Mouse (Mus musculus): ENCODE measurements around the gene Atg4a-ps.

DNA sequence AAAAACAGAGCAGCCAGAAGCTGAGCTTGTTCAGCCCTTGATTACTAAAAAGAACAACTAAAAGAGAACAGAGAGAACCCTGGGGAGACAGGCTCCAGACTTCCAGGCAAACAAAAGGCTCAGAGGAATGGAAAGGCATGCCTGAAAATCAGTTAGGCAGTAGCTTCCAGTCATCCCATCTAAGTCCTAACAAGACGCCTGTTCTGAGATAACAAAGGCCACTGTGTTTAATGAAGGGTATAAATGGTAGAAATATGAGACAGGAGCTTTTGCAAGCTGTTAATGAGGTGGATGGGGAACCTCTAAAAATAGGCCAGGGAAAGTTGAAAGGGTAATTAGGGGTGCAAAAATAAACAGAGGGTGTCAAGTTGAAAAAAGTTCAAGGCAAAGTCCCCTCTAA, 4.5 kb upstream of the Atg4a-ps start:
- TF ChIP-seq POLR2AphosphoS5 (IDR thresholded peaks at IDR 0.05; ENCODE audit: insufficient replicate concordance, low read depth, low read length) (no peak), CTCF (IDR thresholded peaks at IDR 0.05; ENCODE audit: low read depth, low read length) (no peak), GATA2 (IDR thresholded peaks at IDR 0.05; ENCODE audit: borderline replicate concordance, low read depth, low read length) (no peak), GATA1 (IDR thresholded peaks at IDR 0.05; ENCODE audit: borderline replicate concordance, low read length) (no peak), TAL1 (conservative IDR thresholded peaks at IDR 0.05; ENCODE audit: low read depth, low read length) (no peak)

All from G1E (cell line).